Mouse (Mus musculus) hindbrain, embryonic 16.5 days (tissue): ENCODE measurements around the gene Arhgap28. TPM values are rescaled to one million over a fixed set of nuclear protein-coding genes. Genes with fewer than 3 reads are reported as not detected.
"Not testable (repeated sequence)": the region's sequence is repeated elsewhere in the genome, so short reads cannot be mapped to it uniquely, and the experiment has no call there.

Experiments used
- ATAC-seq: fragments of 200-750 bp; cut with Nextera tagmentation; 2 replicates; pipeline ENCODE4 v1.8.0; 2017; ENCODE audit warnings: moderate TSS enrichment, moderate library complexity
- H3K27ac ChIP-seq: fragments of 300-500 bp; sonication (generic); 2 replicates; pipeline ENCODE4 v1.5.1; 2014; ENCODE audit warnings: low read depth, mild to moderate bottlenecking, control low read depth, low read length, moderate library complexity
- H3K27me3 ChIP-seq: fragments of 300-500 bp; sonication (generic); replicated peaks from 2 replicates; pipeline ENCODE4 v1.6.1; 2014; ENCODE audit warnings: low read length; ENCODE audit not compliant: control insufficient read depth, insufficient read depth
- H3K36me3 ChIP-seq: fragments of 300-500 bp; sonication (generic); 2 replicates; pipeline ENCODE4 v1.6.1; 2014; ENCODE audit warnings: mild to moderate bottlenecking, low read length, moderate library complexity, mixed read lengths; ENCODE audit not compliant: control insufficient read depth, insufficient read depth
- H3K4me1 ChIP-seq: fragments of 300-500 bp; sonication (generic); 2 replicates; pipeline ENCODE4 v1.6.1; 2014; ENCODE audit warnings: low read depth, low read length; ENCODE audit not compliant: control insufficient read depth, insufficient read depth
- H3K4me2 ChIP-seq: fragments of 300-500 bp; sonication (generic); 2 replicates; pipeline ENCODE4 v1.6.1; 2014; ENCODE audit warnings: mild to moderate bottlenecking, low read length, control low read depth, moderate library complexity
- H3K4me3 ChIP-seq: fragments of 300-500 bp; sonication (generic); 2 replicates; pipeline ENCODE4 v1.5.1; 2014; ENCODE audit warnings: mild to moderate bottlenecking, low read length, control low read depth, moderate library complexity
- H3K9ac ChIP-seq: fragments of 300-500 bp; sonication (generic); 2 replicates; pipeline ENCODE4 v1.6.1; 2014; ENCODE audit warnings: low read depth, mild to moderate bottlenecking, control low read depth, low read length, moderate library complexity
- H3K9me3 ChIP-seq: fragments of 300-500 bp; sonication (generic); 2 replicates; pipeline ENCODE4 v1.6.1; 2014; ENCODE audit warnings: mild to moderate bottlenecking, low read length, moderate library complexity; ENCODE audit not compliant: control insufficient read depth
- WGBS: fragments of 180-500 bp; shearing (Covaris S2); extraction: QIAGEN DNeasy Blood & Tissue Kit; methylation state at CpG from one replicate; pipeline ENCODE4 v1.1.7; 2014; 5-methylcytosine and 5-hydroxymethylcytosine counted together
- polyA plus RNA-seq: library from polyadenylated mRNA; unstranded; fragments of >200 nt; fragmentation: Nextera tagmentation; extraction: Ambion mirVana; gene quantifications from 2 replicates; pipeline ENCODE4 v1.2.1, GENCODE M21; 2015

Gene Arhgap28
- polyA plus RNA-seq, 1 experiment from 2014 or later, result 5.9 TPM

DNA sequence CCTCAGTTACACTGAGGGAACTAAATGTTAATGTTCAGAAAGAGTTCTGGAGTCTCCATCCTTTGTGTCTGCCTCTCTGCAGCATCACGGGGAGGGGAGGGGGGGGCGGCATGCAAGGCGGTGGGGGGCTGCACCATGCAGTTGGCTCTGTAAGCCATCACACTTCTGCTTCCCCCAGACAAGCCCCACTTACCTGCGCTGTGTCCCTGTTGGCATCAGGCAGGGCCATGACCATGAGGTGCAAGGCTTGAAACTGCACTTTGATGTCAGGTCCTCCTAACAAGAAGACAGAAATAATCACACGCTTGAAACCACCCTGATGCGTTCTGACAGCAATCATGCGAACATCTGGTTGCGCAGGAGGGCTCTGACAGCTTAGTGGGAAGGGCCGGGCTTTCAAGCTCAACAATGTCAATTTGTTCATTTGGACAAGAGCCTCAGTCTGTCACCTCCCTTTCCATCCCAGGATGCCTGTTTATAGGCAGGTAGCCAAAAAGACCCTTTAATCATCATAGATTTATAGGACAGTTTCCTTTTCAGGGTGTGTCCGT is 142.8 kb downstream of the Arhgap28 start:
- Histone ChIP-seq H3K27me3 (no peaks in the 10 kb centered on the region), H3K4me2 (no peak overlapping the region), H3K36me3 (no peaks in the 10 kb centered on the region), H3K9ac (no peak overlapping the region), H3K9me3 (no peaks in the 10 kb centered on the region), H3K27ac (no peak overlapping the region), H3K4me1 (no peaks in the 10 kb centered on the region), H3K4me3 (no peak overlapping the region)
- 74% methylated on average over 10 of the region's 10 CpGs for WGBS
- ATAC-seq, result peak; percentile 63

DNA sequence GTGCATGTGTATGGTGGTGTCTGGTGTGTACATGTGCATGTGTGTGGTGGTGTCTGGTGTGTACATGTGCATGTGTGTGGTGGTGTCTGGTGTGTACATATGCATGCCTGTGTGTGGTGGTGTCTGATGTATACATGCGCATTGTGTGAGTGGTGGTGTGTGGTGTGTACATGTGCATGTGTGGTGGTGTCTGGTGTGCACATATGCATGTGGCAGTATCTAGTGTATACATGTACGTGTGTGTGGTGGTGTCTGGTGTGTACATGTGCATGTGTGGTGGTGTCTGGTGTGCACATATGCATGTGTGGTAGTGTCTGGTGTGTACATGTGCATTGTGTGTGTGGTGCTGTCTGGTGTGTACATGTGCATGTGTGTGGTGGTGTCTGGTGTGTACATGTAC is 162.4 kb downstream of the Arhgap28 start:
- H3K4me3 ChIP-seq, H3K36me3 ChIP-seq, ATAC-seq, H3K9me3 ChIP-seq, H3K27ac ChIP-seq, H3K27me3 ChIP-seq, H3K4me1 ChIP-seq, H3K4me2 ChIP-seq, H3K9ac ChIP-seq: not testable (repeated sequence)
- WGBS, result 85% methylated on average over 2 of the region's 2 CpGs

DNA sequence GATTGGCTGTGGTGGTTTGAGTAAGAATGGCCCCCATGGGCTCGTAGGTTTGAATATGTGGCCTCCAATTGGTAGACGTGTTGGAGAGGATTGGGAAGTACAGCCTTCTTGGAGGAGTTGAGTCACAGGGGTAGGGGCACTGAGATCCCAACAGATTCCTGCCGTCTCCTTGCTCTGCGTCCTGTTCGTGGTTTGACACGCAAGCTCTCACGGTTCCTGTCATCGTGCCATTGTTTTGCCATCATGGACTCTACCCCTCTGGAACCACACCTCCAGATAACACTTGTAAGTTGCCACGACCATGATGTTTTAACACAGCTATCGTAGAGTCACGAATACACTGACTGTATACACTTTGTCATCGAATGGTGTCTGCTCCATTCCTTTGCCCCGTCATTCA is 165.0 kb downstream of the Arhgap28 start:
- Histone ChIP-seq H3K36me3 (no peaks in the 10 kb centered on the region), H3K27me3 (no peaks in the 10 kb centered on the region), H3K4me3 (no peak overlapping the region), H3K4me2 (no peak overlapping the region), H3K9ac (no peak overlapping the region), H3K9me3 (no peaks in the 10 kb centered on the region), H3K4me1 (no peaks in the 10 kb centered on the region), H3K27ac (no peak overlapping the region)
- no peak for ATAC-seq
- WGBS, result 89% methylated on average over 13 of the region's 13 CpGs

DNA sequence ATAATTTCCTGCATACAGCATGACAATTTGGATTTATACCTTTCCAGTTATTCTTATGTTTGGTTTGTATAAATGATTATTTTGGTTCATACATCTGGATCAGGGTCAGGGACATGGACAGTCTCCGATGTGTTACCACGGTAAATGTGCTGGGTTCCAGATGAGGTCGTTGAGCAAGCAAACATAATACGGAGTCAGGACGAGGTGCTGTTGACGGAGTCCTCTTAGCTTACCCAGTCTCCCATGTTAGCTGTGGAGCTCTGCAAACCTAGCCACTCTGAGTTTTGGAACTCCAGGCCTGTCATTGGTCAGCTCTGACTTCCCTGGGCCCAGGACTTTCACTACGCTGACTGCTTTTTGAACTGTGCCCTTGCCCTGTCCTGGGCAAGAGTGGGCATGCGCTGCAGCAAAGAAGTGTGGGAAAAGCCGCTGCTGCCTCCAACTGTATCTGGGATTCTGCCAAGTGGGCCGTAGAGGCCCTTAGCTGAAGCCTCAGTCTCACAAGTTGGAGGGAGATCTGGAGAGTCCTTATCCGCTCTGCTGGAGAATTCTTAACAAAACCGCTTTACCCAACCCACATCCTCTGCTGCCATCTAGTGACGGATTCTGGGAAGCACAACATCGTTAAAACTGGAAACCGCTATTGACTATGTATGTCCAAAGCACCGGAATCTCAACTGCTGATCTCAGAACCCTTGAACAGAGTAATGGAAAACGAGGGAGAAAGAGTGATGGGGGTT is 166.4 kb downstream of the Arhgap28 start:
- no peaks in the 10 kb centered on the region for H3K9me3 ChIP-seq
- H3K4me1 ChIP-seq, result no peaks in the 10 kb centered on the region
- H3K36me3 ChIP-seq, result no peaks in the 10 kb centered on the region
- H3K4me3 ChIP-seq, result no peak overlapping the region
- 0 out of 2 replicates have a peak overlapping the region, but pooled peaks have one; percentile 31 for H3K9ac ChIP-seq
- no peak overlapping the region for H3K27ac ChIP-seq
- 54% methylated on average over 17 of the region's 17 CpGs for WGBS
- ATAC-seq, result peak; percentile 87
- no peak overlapping the region for H3K4me2 ChIP-seq
- no peaks in the 10 kb centered on the region for H3K27me3 ChIP-seq

DNA sequence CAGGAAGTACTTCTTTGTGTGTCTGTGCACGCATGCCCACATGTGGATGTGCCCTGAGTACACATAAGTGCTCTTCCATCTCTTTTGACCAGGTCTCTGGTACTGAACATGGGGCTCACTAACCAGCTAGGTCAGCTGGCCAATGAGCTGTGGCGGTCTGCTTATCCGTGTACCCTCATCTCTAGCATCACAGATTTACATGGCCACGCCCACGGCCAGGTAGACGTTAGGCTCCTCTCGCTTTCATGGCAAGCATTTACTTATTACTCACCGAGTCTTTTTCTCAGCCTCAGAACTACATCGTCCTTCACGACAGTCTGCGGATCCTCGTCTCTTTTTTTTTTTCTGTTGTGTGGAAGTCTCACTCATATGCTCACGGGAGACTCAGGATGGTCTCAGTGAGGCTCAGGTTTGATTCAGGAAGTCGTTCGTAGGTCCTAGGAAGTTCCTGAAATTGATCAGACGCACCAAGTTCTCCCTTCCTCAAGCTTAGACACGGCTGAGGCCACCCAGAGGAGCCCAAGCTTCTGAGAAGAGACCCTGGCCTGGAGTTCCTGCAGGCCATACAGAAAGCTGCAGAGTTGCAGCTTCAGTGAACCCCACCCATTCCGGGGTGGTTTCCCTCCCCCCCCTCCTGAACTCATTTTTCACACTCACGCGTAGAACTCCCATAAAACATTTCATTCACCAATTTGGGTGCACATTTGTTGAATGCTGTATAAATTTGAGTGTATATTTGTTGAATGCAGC is 167.6 kb downstream of the Arhgap28 start:
- H3K4me2 ChIP-seq, result no peak overlapping the region
- WGBS, result 96% methylated on average over 20 of the region's 20 CpGs
- H3K36me3 ChIP-seq, result no peaks in the 10 kb centered on the region

DNA sequence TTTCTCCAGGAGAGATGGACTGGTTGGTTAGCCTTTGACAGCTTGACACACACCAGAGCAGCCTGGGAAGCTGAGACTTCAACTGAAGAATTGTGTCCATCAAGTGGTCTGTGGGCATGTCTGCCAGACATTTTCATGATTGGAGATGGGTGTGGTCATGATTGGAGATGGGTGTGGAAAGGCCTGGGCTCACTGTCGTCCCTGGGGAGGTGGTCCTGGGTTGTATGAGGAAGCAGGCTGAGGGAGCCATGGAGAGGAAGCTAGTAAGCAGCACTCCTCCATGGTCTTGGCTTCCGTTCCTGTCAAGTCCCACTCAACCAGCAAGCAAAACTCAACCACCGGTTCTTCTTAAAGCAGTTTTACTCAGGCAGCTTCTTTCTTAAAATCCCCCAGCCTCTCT is 176.5 kb downstream of the Arhgap28 start:
- Histone ChIP-seq H3K4me1 (no peaks in the 10 kb centered on the region), H3K9me3 (no peaks in the 10 kb centered on the region), H3K4me2 (no peak overlapping the region), H3K4me3 (no peak overlapping the region), H3K27me3 (no peaks in the 10 kb centered on the region), H3K36me3 (no peaks in the 10 kb centered on the region), H3K9ac (no peak overlapping the region), H3K27ac (no peak overlapping the region)
- 94% methylated on average over 3 of the region's 3 CpGs for WGBS
- ATAC-seq, result no peak

More for the DNA sequence above, 167.6 kb downstream of the Arhgap28 start:
- no peak for ATAC-seq
- Histone ChIP-seq H3K27me3 (no peaks in the 10 kb centered on the region), H3K27ac (no peak overlapping the region), H3K9me3 (no peaks in the 10 kb centered on the region), H3K4me1 (no peaks in the 10 kb centered on the region), H3K9ac (no peak overlapping the region), H3K4me3 (no peak overlapping the region)

DNA sequence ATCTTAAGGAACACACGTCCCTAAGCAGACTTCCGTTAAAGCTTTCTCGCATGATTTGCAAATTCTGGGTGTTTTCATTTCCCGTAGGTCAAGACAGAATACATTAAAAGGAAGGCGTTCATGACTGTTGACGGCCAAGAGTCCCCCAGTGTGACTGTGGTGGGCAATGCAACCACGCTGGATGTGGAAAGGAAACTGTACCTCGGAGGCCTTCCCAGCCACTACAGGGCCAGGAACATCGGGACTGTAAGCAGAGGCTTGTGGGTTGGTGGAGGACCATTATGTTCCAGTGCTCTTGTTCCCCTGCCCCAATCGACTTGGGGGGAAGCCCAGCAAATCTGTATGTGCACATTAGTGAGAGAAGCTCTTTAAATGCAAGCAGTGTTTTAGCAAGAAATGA is 187.0 kb downstream of the Arhgap28 start:
- no peak for ATAC-seq
- no peak overlapping the region for H3K27ac ChIP-seq
- no peak overlapping the region for H3K4me2 ChIP-seq
- H3K27me3 ChIP-seq, result no peaks in the 10 kb centered on the region
- H3K4me1 ChIP-seq, result no peaks in the 10 kb centered on the region
- peaks cover 3% of the 10 kb centered on the region for H3K36me3 ChIP-seq
- no peak overlapping the region for H3K4me3 ChIP-seq
- H3K9ac ChIP-seq, result no peak overlapping the region
- 90% methylated on average over 10 of the region's 10 CpGs for WGBS
- H3K9me3 ChIP-seq, result no peaks in the 10 kb centered on the region

DNA sequence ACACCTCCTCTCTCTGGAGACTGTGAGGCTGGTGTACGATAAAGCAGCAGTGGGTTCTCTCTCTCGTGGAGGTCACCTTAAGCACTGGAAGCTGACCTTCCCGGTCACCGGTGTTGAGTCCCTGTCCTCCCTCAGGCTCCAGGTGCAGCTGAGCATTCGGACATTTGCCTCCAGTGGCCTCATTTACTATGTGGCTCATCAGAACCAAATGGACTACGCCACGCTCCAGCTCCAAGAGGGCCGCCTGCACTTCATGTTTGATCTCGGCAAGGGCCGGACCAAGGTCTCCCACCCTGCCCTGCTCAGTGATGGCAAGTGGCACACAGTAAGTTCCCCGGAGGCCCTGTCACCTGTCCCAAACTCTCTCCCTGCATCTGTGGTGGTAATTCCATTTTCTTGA is 188.2 kb downstream of the Arhgap28 start:
- H3K9ac ChIP-seq, result no peak overlapping the region
- no peak overlapping the region for H3K4me3 ChIP-seq
- no peaks in the 10 kb centered on the region for H3K4me1 ChIP-seq
- ATAC-seq, result no peak
- no peak overlapping the region for H3K4me2 ChIP-seq
- peaks cover 6% of the 10 kb centered on the region for H3K36me3 ChIP-seq
- no peaks in the 10 kb centered on the region for H3K27me3 ChIP-seq
- no peaks in the 10 kb centered on the region for H3K9me3 ChIP-seq
- no peak overlapping the region for H3K27ac ChIP-seq
- WGBS, result 93% methylated on average over 11 of the region's 11 CpGs

DNA sequence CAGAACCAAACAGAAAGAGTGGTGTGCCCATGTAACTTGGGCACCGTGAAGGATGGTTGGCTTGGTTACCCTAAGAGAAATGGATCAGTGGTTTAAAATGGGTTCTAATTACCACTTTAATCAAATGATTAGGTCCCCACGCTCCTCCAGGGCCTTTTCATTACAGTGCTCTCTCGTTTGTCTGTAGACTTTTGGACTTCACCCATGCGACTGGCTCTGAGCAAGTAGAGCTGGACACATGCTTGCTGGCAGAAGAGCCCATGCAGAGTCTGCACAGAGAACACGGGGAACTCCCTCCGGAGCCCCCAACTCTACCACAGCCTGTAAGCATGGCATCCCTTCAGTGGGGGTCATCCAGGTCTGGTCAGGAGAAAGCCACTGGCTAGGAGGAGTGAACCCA is 190.3 kb downstream of the Arhgap28 start:
- 93% methylated on average over 6 of the region's 6 CpGs for WGBS
- peaks cover 6% of the 10 kb centered on the region for H3K36me3 ChIP-seq
- ATAC-seq, result no peak

More for the DNA sequence above, 190.3 kb downstream of the Arhgap28 start:
- Histone ChIP-seq H3K4me2 (no peak overlapping the region), H3K4me1 (no peaks in the 10 kb centered on the region), H3K9ac (no peak overlapping the region), H3K4me3 (no peak overlapping the region), H3K27me3 (no peaks in the 10 kb centered on the region), H3K27ac (no peak overlapping the region), H3K9me3 (no peaks in the 10 kb centered on the region)
